Mouse (Mus musculus) erythroblast, adult 5-6 weeks (primary cell): ENCODE measurements around the gene Lgals7. TPM values are rescaled to one million over a fixed set of nuclear protein-coding genes. Genes with fewer than 3 reads are reported as not detected.

Experiments
- ATAC-seq: replicated peaks from 2 replicates; pipeline ENCODE4 v1.8.0; 2016; ENCODE audit warnings: moderate number of reproducible peaks, mild to moderate bottlenecking, moderate TSS enrichment, inconsistent platforms; ENCODE audit not compliant: poor library complexity, low FRiP score, severe bottlenecking
- total RNA-seq, 2 experiments: library from RNA; stranded (forward) in 1 of 2; stranded (reverse) in 1 of 2; fragments of 150-400 nt in 1 of 2; fragments of 200-764, 138-1000 nt in 1 of 2; gene quantifications; 2 replicates each; pipeline versions ENCODE4 v1.2.3 to v1.2.4; 2015 to 2017; ENCODE audit warnings: low replicate concordance in 2 of 2

Gene Lgals7
- total RNA-seq, 2 experiments from 2014 or later: not detected

DNA sequence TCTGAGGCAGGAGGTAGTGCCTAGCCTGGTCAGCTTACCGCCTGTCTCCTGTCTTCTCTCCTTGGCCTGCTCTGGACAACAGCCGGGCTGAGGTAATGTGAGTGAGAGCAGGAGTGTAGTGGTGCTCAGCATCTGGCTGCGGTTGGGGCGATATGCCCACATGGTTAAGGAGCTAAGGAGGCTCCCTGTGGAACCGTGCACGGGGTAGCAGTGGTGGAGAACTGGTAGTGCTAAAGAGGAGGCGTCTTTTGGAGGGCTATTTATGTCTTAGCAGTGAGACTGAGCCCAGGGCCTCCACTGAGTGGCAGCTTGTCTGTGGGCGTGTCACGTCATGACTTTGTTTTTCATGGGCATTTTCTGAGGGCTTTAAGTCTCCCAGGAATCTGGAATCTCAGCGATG lies 40.1 kb downstream of the Lgals7 start:
- no peak for ATAC-seq

GRCm38 (mm10) chr7:28907195-28907594 lies 43.5 kb downstream of the Lgals7 start:
- no peak for ATAC-seq

GRCm38 (mm10) chr7:28911632-28912031 lies 48.0 kb downstream of the Lgals7 start:
- no peak for ATAC-seq

DNA sequence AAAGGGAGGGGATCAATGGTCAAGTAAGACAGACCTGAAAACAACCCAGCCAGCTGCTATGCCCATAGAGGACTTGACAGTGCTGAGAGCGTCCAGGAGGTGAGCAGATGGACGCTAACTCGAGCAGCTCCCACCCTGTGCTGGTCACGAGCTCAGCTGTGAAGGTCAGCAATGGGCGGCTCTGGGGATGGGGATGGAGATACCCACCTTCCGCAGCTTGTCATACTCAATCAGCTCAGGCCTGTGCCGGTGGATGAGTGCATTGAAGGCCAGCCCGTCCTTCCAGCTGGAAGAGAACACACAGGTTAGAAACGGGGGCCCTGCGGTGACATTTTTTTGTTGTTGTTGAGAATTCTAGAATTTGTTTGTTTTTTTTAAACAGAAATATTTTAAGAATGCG lies 49.5 kb downstream of the Lgals7 start:
- ATAC-seq: no peak

Other genes with a start within 250 kb of the Lgals7 start
- gene Acp7, start 232.5 kb upstream of the Lgals7 start, total RNA-seq (2015; ENCODE audit: low replicate concordance): not detected in 2 replicates
- gene Acp7, start 232.5 kb upstream of the Lgals7 start, total RNA-seq (2017; ENCODE audit: low replicate concordance): not detected in 2 replicates
- gene Fbxo27, start 171.0 kb upstream of the Lgals7 start, total RNA-seq (2015; ENCODE audit: low replicate concordance): 1.7 TPM in 1 of 2 replicates, not detected in the other
- gene Fbxo27, start 171.0 kb upstream of the Lgals7 start, total RNA-seq (2017; ENCODE audit: low replicate concordance): 0.28 TPM in 1 of 2 replicates, not detected in the other
- gene Fbxo17, start 147.0 kb upstream of the Lgals7 start, total RNA-seq (2015; ENCODE audit: low replicate concordance): 1.3 TPM in 1 of 2 replicates, not detected in the other
- 2.4 TPM in 1 of 2 replicates, not detected in the other for gene Fbxo17, start 147.0 kb upstream of the Lgals7 start, total RNA-seq (2017; ENCODE audit: low replicate concordance)
- 31.1 and 44.8 TPM in 2 replicates for gene Mrps12, start 122.0 kb upstream of the Lgals7 start, total RNA-seq (2015; ENCODE audit: low replicate concordance)
- gene Mrps12, start 122.0 kb upstream of the Lgals7 start, total RNA-seq (2017; ENCODE audit: low replicate concordance): 6.1 and 8.1 TPM in 2 replicates
- 0.84 TPM in 1 of 2 replicates, not detected in the other for gene Sars2, start 121.9 kb upstream of the Lgals7 start, total RNA-seq (2015; ENCODE audit: low replicate concordance)
- 1.8 and 4.3 TPM in 2 replicates for gene Sars2, start 121.9 kb upstream of the Lgals7 start, total RNA-seq (2017; ENCODE audit: low replicate concordance)
- not detected in 2 replicates for gene Ccer2, start 107.7 kb upstream of the Lgals7 start, total RNA-seq (2015; ENCODE audit: low replicate concordance)
- not detected in 2 replicates for gene Ccer2, start 107.7 kb upstream of the Lgals7 start, total RNA-seq (2017; ENCODE audit: low replicate concordance)
- 18.3 and 21.5 TPM in 2 replicates for gene Sirt2, start 97.1 kb upstream of the Lgals7 start, total RNA-seq (2015; ENCODE audit: low replicate concordance)
- gene Sirt2, start 97.1 kb upstream of the Lgals7 start, total RNA-seq (2017; ENCODE audit: low replicate concordance): 6.0 and 9.8 TPM in 2 replicates
- 2.9 and 3.8 TPM in 2 replicates for gene Nfkbib, start 96.3 kb upstream of the Lgals7 start, total RNA-seq (2015; ENCODE audit: low replicate concordance)
- 2.2 and 3.6 TPM in 2 replicates for gene Nfkbib, start 96.3 kb upstream of the Lgals7 start, total RNA-seq (2017; ENCODE audit: low replicate concordance)
- 21.1 and 25.0 TPM in 2 replicates for gene Rinl, start 74.9 kb upstream of the Lgals7 start, total RNA-seq (2015; ENCODE audit: low replicate concordance)
- 9.9 and 13.4 TPM in 2 replicates for gene Rinl, start 74.9 kb upstream of the Lgals7 start, total RNA-seq (2017; ENCODE audit: low replicate concordance)
- gene Hnrnpl, start 55.3 kb upstream of the Lgals7 start, total RNA-seq (2015; ENCODE audit: low replicate concordance): 98.6 and 172 TPM in 2 replicates
- gene Hnrnpl, start 55.3 kb upstream of the Lgals7 start, total RNA-seq (2017; ENCODE audit: low replicate concordance): 98.1 and 140 TPM in 2 replicates
- gene Ech1, start 38.6 kb upstream of the Lgals7 start, total RNA-seq (2015; ENCODE audit: low replicate concordance): 36.6 and 59.0 TPM in 2 replicates
- gene Ech1, start 38.6 kb upstream of the Lgals7 start, total RNA-seq (2017; ENCODE audit: low replicate concordance): 23.2 and 31.8 TPM in 2 replicates
- 1.7 TPM in 1 of 2 replicates, not detected in the other for gene Lgals4, start 30.0 kb upstream of the Lgals7 start, total RNA-seq (2015; ENCODE audit: low replicate concordance)
- gene Lgals4, start 30.0 kb upstream of the Lgals7 start, total RNA-seq (2017; ENCODE audit: low replicate concordance): 2.4 TPM in 1 of 2 replicates, not detected in the other
- not detected in 2 replicates for gene Capn12, start 17.6 kb downstream of the Lgals7 start, total RNA-seq (2015; ENCODE audit: low replicate concordance)
- 0.26 and 0.42 TPM in 2 replicates for gene Capn12, start 17.6 kb downstream of the Lgals7 start, total RNA-seq (2017; ENCODE audit: low replicate concordance)
- gene Actn4, start 98.5 kb downstream of the Lgals7 start, total RNA-seq (2015; ENCODE audit: low replicate concordance): 42.0 and 55.3 TPM in 2 replicates
- 45.1 and 45.4 TPM in 2 replicates for gene Actn4, start 98.5 kb downstream of the Lgals7 start, total RNA-seq (2017; ENCODE audit: low replicate concordance)
- gene Eif3k, start 118.0 kb downstream of the Lgals7 start, total RNA-seq (2015; ENCODE audit: low replicate concordance): 50.7 and 81.1 TPM in 2 replicates
- 115 and 133 TPM in 2 replicates for gene Eif3k, start 118.0 kb downstream of the Lgals7 start, total RNA-seq (2017; ENCODE audit: low replicate concordance)
- 5.6 and 6.7 TPM in 2 replicates for gene Map4k1, start 118.2 kb downstream of the Lgals7 start, total RNA-seq (2015; ENCODE audit: low replicate concordance)
- 11.3 and 11.8 TPM in 2 replicates for gene Map4k1, start 118.2 kb downstream of the Lgals7 start, total RNA-seq (2017; ENCODE audit: low replicate concordance)